Mouse (Mus musculus) G1E (cell line): Measurements from ENCODE around the gene Tm4sf5.

Source experiments
- CTCF ChIP-seq: IDR thresholded peaks from 2 replicates; pipeline ENCODE4 v1.5.1; 2012; ENCODE audit warnings: low read depth, low read length, inconsistent platforms, mixed read lengths
- GATA1 ChIP-seq: IDR thresholded peaks from 2 replicates; pipeline ENCODE4 v1.6.1; 2012; ENCODE audit warnings: borderline replicate concordance, low read length, inconsistent platforms, mixed read lengths
- GATA2 ChIP-seq: IDR thresholded peaks from 2 replicates; pipeline ENCODE4 v1.6.1; 2012; ENCODE audit warnings: low read depth, low read length, inconsistent platforms, borderline replicate concordance

DNA sequence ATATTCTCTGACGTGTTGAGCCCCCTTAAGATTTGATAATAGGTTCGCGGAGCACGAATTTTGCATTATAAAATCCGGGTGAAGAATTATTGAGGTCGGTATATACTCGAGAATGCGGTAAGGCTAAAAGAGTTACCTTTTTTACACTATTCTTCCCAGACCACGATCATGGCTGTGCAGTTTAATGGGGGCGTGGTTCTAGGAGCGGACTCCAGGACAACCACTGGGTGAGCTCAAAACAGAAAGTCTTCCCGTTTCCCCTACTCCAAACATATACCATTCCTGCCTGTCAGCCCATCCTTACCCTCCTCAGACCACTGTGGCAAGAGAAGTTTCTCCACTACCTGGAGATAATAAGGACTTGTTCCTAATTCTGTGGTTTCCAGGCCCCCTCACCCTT lies 20.7 kb downstream of the Tm4sf5 start:
- no peak for TF ChIP-seq CTCF
- TF ChIP-seq GATA1: no peak
- no peak for TF ChIP-seq GATA2
